Mouse (Mus musculus) kidney, embryonic 16.5 days (tissue): ENCODE measurements around the gene Gm7075. TPM values are rescaled to one million over a fixed set of nuclear protein-coding genes. Genes with fewer than 3 reads are reported as not detected.
A peak's percentile ranks its signal among the peaks of the same experiment; 100 is the strongest.

Source experiments
- ATAC-seq: fragments of 200-750 bp; cut with Nextera tagmentation; 2 replicates; pipeline ENCODE4 v1.8.0; 2017; ENCODE audit warnings: moderate TSS enrichment; ENCODE audit not compliant: low FRiP score, low TSS enrichment
- H3K27ac ChIP-seq: fragments of 300-500 bp; sonication (generic); 2 replicates; pipeline ENCODE4 v1.5.1; 2014; ENCODE audit warnings: low read length
- H3K27me3 ChIP-seq: fragments of 300-500 bp; sonication (generic); 2 replicates; pipeline ENCODE4 v1.6.1; 2014; ENCODE audit warnings: low read length, control low read depth, mixed read lengths; ENCODE audit not compliant: insufficient read depth
- H3K36me3 ChIP-seq: fragments of 300-500 bp; sonication (generic); 2 replicates; pipeline ENCODE4 v1.6.1; 2014; ENCODE audit warnings: low read length, control low read depth, mixed read lengths; ENCODE audit not compliant: insufficient read depth
- H3K4me1 ChIP-seq: fragments of 300-500 bp; sonication (generic); 2 replicates; pipeline ENCODE4 v1.6.1; 2014; ENCODE audit warnings: low read length, control low read depth, mixed read lengths; ENCODE audit not compliant: insufficient read depth
- H3K4me2 ChIP-seq: fragments of 300-500 bp; sonication (generic); replicated peaks from 2 replicates; pipeline ENCODE4 v1.6.1; 2014; ENCODE audit warnings: low read depth, low read length
- H3K4me3 ChIP-seq: fragments of 300-500 bp; sonication (generic); 2 replicates; pipeline ENCODE4 v1.5.1; 2014; ENCODE audit warnings: mild to moderate bottlenecking, low read length
- H3K9ac ChIP-seq: fragments of 300-500 bp; sonication (generic); replicated peaks from 2 replicates; pipeline ENCODE4 v1.6.1; 2014; ENCODE audit warnings: low read length
- H3K9me3 ChIP-seq: fragments of 300-500 bp; sonication (generic); 2 replicates; pipeline ENCODE4 v1.6.1; 2016; ENCODE audit warnings: low read length, control low read depth
- WGBS: fragments of 180-500 bp; shearing (Covaris S2); extraction: QIAGEN DNeasy Blood & Tissue Kit; methylation state at CpG from one replicate; pipeline ENCODE4 v1.1.7; 2014; 5-methylcytosine and 5-hydroxymethylcytosine counted together
- polyA plus RNA-seq: library from polyadenylated mRNA; unstranded; fragments of >200 nt; fragmentation: Nextera tagmentation; extraction: Ambion mirVana; gene quantifications from 2 replicates; pipeline ENCODE4 v1.2.1, GENCODE M21; 2015

Gm7075 gene
- polyA plus RNA-seq, 1 experiment from 2014 or later: not detected

DNA sequence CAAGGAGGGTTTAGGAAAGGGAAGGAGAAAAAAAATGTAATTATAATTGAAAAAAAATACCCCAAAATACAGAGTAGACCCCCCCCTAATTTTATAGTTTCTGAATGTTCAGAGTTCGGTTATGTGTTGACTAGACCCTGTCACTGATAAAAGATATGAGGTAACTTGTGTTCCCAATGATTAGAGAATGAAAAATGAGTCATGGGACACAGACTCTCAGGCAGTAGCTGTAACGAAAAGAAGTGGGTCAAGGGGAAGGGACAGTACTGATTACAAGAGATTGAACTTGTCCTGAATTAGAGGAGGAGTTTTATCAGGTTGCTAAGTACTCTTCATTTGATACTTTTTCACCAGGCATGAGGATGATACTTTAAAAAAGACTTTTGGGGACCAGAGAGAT, 11.3 kb upstream of the Gm7075 start:
- Histone ChIP-seq H3K4me2 (no peak overlapping the region), H3K9ac (no peak overlapping the region), H3K27ac (no peak overlapping the region), H3K4me1 (no peaks in the 10 kb centered on the region; the same call in 1 of the 2 replicates), H3K4me3 (no peak overlapping the region), H3K27me3 (no peaks in the 10 kb centered on the region), H3K36me3 (no peaks in the 10 kb centered on the region), H3K9me3 (no peaks in the 10 kb centered on the region)
- 74% methylated on average over 2 of the region's 2 CpGs for WGBS
- no peak for ATAC-seq

DNA sequence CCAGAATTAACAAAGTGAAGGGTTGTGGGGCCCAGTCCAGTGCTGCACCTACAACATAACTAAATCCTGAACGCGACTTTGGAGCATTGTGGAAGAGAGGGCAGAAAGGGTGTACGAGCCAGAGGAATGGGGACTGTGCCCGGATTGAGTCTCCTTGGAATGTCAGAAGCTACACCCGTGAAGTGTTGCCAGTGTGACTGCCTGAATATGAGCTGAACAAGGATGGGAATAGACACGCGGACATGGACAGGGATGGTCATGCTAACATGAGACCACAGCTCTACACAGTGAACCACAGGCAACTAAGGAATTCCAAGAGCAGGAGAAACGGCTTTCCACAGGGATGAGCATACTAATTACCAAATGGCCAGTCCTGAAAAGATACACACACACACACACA, 10.5 kb upstream of the Gm7075 start:
- H3K9ac ChIP-seq: no peak overlapping the region
- H3K36me3 ChIP-seq: no peaks in the 10 kb centered on the region
- H3K9me3 ChIP-seq: no peaks in the 10 kb centered on the region
- H3K4me3 ChIP-seq: no peak overlapping the region
- H3K27me3 ChIP-seq: no peaks in the 10 kb centered on the region
- 92% methylated on average over 8 of the region's 8 CpGs for WGBS
- H3K27ac ChIP-seq: no peak overlapping the region
- H3K4me1 ChIP-seq: no peaks in the 10 kb centered on the region; the same call in 1 of the 2 replicates
- H3K4me2 ChIP-seq: no peak overlapping the region
- ATAC-seq: no peak

DNA sequence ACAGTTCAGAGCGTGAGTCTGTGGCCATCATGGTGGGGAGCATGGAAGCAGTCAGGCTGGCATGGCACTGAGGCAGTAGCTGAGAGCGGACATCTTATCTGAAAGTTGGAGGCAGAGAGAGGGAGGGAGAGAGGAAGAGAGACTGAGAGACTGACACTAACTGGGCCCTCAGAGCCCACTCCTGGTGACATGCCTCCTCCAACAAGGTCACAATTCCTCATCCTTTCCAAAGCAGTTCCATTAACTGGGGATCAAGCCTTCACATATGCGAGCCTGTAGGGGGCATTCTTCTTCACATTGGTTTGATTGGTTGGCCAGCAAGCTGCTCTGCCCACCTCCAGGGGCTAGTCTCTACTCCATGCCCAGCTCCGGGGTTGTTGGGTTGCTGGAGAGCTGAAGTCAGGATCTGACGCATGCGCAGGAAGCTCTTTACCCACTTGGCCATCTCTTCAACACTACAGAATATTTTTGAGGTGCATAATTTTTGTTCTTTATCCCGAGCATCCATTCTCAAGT, 9.7 kb upstream of the Gm7075 start:
- Histone ChIP-seq H3K9ac (no peak overlapping the region), H3K27me3 (no peaks in the 10 kb centered on the region), H3K4me1 (no peaks in the 10 kb centered on the region; the same call in 1 of the 2 replicates), H3K4me2 (no peak overlapping the region), H3K36me3 (no peaks in the 10 kb centered on the region), H3K27ac (no peak overlapping the region), H3K9me3 (no peaks in the 10 kb centered on the region), H3K4me3 (no peak overlapping the region)
- 92% methylated on average over 7 of the region's 7 CpGs for WGBS
- no peak for ATAC-seq

DNA sequence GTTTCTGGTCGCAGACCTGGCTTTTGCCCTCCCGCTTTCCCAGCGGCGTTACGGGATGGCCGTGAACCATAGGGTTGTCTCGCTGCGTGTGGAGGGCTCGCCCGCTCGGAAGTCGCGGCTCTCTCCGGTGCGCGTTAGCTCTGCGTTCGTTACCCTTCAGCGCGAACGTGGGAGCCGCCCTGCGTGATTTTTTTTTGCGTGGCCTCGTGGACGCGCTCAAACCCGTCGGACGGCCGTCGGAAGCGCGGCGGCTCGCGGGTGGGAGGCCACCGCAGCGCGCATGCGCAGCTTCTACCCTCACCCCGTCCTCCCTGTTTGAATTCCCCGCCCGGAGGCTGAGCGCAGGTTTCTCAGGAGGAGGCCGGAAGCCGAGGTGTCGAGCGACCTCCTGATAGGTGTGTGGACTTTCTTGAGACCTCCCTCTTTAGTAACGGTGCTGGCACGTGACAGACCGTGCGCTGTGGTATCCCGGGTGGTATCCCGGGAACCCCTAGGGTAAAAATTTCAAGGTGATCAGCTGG, 8.3 kb upstream of the Gm7075 start, which contains the start of gene Ctnna3:
Gene Ctnna3, plus strand, starts transcription at position 314 of the 521 bp plus-strand sequence.
- Histone ChIP-seq H3K9ac (peak within 1 kb of the TSS; percentile 88), H3K36me3 (no peaks in the 10 kb centered on the region), H3K4me2 (peak within 1 kb of the TSS; percentile 83), H3K27ac (peak within 1 kb of the TSS; percentile 83), H3K27me3 (no peaks in the 10 kb centered on the region), H3K4me3 (peak within 1 kb of the TSS; percentile 81), H3K4me1 (no peaks in the 10 kb centered on the region; the same call in 1 of the 2 replicates), H3K9me3 (no peaks in the 10 kb centered on the region)
- peak; percentile 97 for ATAC-seq
- 0% methylated on average over 55 of the region's 55 CpGs for WGBS

DNA sequence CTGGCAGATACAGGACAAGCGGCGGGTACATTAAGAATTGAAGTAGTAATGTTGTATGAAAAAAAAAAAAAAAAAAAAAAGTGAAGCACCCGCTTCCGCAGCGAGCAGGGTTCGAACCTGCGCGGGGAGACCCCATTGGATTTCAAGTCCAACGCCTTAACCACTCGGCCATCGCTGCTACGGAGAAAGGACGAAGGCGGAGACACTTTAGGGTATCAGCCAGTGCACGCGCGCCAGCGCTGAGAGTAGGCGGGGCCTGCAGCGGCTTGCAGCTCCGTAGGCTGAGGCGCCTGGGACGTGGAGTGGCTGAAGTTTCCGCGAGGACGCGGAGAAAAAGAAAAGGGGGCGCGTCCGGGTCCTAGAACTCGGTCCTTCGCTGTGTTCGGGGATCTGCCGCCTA, 7.8 kb upstream of the Gm7075 start:
- Histone ChIP-seq H3K4me2 (peak overlapping the region; percentile 83), H3K27me3 (no peaks in the 10 kb centered on the region), H3K4me3 (peak overlapping the region; percentile 81), H3K4me1 (no peaks in the 10 kb centered on the region; the same call in 1 of the 2 replicates), H3K27ac (peak overlapping the region; percentile 83), H3K36me3 (no peaks in the 10 kb centered on the region), H3K9ac (peak overlapping the region; percentile 88), H3K9me3 (no peaks in the 10 kb centered on the region)
- ATAC-seq: peak; percentile 92
- WGBS: under 1% methylated on average over 34 of the region's 34 CpGs

DNA sequence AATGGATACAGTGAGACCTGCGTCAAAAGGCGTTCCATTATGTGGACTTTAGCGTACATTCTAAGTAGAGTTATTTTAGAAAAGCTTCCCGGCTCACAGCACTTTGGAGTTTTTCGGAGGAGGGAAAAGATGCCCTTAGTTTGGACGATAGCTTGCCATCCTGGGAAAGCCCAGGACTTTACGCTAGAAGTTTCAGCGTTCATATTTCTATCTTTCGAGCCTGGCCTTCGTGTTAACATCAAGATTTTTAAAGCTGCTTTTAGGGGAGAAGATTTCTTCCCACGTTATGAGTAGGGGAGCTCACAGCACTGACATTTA, 7.4 kb upstream of the Gm7075 start:
- WGBS: 0% methylated on average over 11 of the region's 11 CpGs
- peak overlapping the region; percentile 39; the same call in 1 of the 2 replicates for H3K27ac ChIP-seq

DNA sequence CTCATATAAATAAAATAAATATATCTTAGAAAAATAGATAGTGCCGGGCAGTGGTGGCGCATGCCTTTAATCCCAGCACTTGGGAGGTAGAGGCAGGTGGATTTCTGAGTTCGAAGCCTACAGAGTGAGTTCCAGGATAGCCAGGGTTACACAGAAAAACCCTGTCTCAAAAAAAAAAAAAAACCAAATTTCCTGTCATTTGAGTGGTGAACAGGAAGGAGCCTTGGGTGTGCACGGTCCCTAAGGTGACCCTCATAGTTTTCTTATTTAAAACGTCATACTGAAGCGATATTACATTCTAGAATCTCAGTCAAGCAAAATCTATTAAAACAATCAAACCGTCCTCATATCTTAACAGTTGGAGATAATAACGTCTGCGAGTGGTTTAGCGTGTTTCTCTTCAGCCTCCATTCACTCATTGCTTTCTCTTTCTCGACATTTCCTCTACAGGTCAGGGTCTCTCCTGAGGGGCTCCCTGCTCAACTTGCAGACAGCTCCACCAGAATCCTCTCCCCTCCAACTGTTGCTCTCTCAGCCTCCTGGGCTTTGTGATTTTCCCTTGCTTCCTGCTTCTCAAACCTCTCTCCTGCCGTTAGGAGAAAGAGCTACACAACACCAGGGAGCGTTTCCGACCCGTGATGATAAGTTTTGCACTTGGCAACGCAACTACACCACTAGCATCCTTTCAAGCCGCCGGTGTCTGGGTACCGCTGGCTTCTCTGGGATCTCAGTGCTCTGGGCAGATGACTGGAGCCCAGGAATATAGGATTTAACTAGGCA, 6.8 kb upstream of the Gm7075 start:
- peak overlapping the region; percentile 83 for H3K4me2 ChIP-seq
- 21% methylated on average over 19 of the region's 19 CpGs for WGBS
- H3K27me3 ChIP-seq: no peaks in the 10 kb centered on the region
- no peaks in the 10 kb centered on the region for H3K36me3 ChIP-seq
- H3K27ac ChIP-seq: peak overlapping the region; percentile 39; the same call in 1 of the 2 replicates
- H3K9me3 ChIP-seq: no peaks in the 10 kb centered on the region
- peak overlapping the region; percentile 66 for H3K9ac ChIP-seq
- H3K4me3 ChIP-seq: peak overlapping the region; percentile 81
- no peak for ATAC-seq
- no peaks in the 10 kb centered on the region; the same call in 1 of the 2 replicates for H3K4me1 ChIP-seq

More for the DNA sequence above, 7.4 kb upstream of the Gm7075 start:
- Histone ChIP-seq H3K4me3 (peak overlapping the region; percentile 81), H3K9me3 (no peaks in the 10 kb centered on the region), H3K9ac (peak overlapping the region; percentile 66), H3K4me1 (no peaks in the 10 kb centered on the region; the same call in 1 of the 2 replicates), H3K4me2 (peak overlapping the region; percentile 83), H3K36me3 (no peaks in the 10 kb centered on the region), H3K27me3 (no peaks in the 10 kb centered on the region)
- ATAC-seq: no peak

DNA sequence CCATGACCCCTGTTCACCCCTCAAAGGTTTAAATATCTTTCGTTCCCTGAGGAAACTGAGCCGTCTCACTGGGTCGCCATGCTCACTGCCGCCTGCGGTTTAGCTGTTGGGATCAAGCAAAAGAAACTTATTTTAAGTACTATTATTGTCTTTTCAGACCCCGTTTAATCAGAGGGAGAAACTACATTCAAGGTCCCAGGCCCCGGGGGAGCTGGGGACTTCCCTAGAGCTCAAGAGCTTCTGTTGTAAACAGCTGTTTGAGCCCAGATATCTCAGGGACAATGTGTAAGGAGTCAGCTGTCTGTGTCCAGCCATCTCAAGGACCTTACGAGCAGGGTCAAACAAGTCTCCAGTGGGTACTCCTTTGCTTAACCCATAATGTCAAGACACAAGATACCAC, 5.6 kb upstream of the Gm7075 start:
- Histone ChIP-seq H3K4me2 (no peak overlapping the region), H3K4me1 (no peaks in the 10 kb centered on the region; the same call in 1 of the 2 replicates), H3K27ac (no peak overlapping the region), H3K36me3 (no peaks in the 10 kb centered on the region), H3K9me3 (no peaks in the 10 kb centered on the region), H3K4me3 (no peak overlapping the region), H3K9ac (no peak overlapping the region), H3K27me3 (no peaks in the 10 kb centered on the region)
- 74% methylated on average over 8 of the region's 8 CpGs for WGBS
- no peak for ATAC-seq

DNA sequence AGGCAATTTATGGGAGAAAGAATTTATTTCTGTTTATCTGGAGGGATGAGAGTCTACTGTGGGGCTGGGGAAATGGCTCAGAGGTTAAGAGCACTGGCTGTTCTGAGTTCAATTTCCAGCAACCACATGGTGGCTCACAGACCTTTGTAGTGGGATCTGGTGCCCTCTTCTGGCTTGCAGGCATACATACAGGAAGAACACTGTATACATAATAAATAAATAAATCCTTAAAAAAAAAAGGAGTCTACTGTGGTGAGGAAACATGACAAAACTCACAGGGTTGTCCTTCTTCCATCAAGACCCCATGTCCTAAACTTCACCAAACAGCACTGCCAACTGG, 2.9 kb upstream of the Gm7075 start:
- H3K9me3 ChIP-seq: no peaks in the 10 kb centered on the region
- no peak overlapping the region for H3K4me3 ChIP-seq
- H3K27me3 ChIP-seq: no peaks in the 10 kb centered on the region
- H3K36me3 ChIP-seq: no peaks in the 10 kb centered on the region
- H3K4me2 ChIP-seq: no peak overlapping the region
- no peak overlapping the region for H3K27ac ChIP-seq
- ATAC-seq: no peak
- no peak overlapping the region for H3K9ac ChIP-seq
- no peaks in the 10 kb centered on the region; the same call in 1 of the 2 replicates for H3K4me1 ChIP-seq
